Mouse (Mus musculus) cerebellum, adult 18-20 months (tissue): ENCODE measurements around the gene Kdm8.

ENCODE experiments used
- DNase-seq, 2 experiments: peaks; one replicate each; pipeline ENCODE4 v3.0.0; 2021

Kdm8 gene

DNA sequence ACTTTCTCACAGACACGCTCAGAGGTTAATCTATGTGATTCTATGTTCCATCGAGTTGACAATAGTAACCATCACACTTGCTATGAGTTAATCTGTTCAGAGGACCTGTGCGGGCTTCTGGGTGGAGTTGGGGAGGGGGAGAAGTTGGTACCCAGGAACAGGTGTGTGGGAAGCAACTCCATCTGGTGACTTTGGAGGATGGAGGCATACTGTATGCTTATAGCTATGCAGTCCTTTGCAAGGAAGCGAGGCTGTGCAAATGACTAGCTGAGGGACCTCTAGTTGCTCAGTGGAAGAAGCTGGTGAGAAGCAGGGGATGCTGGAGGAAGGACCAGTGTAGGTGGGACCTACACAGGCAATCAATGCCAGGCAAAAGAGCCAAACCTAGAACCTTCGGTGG lies 60.1 kb downstream of the Kdm8 start:
- no peak for DNase-seq

DNA sequence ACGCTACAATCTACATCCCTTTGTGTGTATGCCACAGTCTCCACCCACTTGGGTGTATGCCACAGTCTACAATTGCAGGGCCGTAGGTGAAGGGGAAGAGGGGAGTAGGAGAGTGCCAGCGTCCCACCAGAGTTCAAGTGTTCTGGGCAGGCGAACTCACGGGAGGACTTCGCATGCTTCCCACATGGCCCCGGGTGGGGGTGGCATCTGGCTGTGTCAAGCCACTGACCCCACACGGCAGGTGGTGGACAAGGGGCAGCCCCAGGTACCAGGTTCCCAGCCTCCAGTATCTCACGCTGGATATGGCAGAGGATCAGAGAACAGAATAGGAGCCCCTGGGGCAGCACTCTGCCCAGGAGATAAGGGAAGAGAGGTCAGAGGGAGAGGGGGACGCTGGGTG lies 61.1 kb downstream of the Kdm8 start:
- DNase-seq, result no peak

DNA sequence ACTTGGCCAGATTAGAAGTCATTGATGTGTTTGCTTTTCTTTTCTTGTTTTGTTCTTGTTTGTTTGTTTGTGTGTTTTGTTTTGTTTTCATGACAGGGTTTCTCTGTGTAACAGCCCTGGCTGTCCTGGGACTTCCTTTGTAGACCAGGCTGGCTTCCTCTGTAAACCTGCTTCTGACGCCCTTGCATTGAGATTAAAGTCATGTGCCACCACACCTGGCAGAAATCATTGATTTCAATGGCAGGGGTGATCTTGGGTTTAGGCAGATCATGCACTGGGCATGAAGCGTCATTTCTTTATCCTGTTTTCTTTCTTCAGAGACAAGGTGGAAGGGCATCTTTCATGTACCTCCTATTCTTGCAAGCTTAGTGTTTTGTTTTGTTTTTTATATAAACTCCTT lies 62.8 kb downstream of the Kdm8 start:
- no peak for DNase-seq

GRCm38 (mm10) chr7:125511432-125511831 lies 67.0 kb downstream of the Kdm8 start:
- no peak for DNase-seq

- DNase-seq, result no peak
Measured at GRCm38 (mm10) chr7:125511852-125512251, 67.4 kb downstream of the Kdm8 start.
